Mouse (Mus musculus) embryonic fibroblast, embryonic 13.5 days (primary cell): ENCODE data around the gene Zic1.

Experiments used
- CTCF ChIP-seq: IDR thresholded peaks from 2 replicates; pipeline ENCODE4 v1.5.1; 2011; ENCODE audit warnings: mild to moderate bottlenecking, control low read depth, low read length, moderate library complexity, borderline replicate concordance; ENCODE audit not compliant: insufficient read depth
- POLR2A ChIP-seq: IDR thresholded peaks from 2 replicates; pipeline ENCODE4 v1.6.1; 2011; ENCODE audit warnings: low read depth, mild to moderate bottlenecking, control low read depth, low read length, moderate library complexity

DNA sequence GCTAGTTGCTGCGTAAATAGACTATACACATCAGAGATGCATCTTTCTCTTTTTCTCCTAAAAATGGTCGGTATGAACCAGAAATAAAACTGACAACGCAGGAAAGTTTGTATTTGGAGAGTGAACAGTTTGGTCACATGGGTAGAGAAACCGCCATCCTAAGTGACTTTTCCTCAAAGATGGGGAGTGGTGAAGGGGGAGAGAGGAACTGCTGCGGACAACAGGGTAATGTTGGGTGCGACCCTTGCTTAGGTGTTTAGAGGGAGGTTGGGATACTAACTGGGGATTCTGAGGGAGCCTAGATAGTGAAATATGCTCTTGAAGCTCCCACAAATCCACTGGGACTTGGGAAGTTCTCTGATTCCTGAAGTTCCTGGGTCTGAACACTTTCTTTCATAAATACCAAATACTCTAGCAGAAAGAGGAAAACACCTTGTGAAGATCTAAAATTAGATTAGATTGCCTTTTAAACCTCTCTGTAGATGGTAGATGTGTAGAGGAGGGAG, 40.7 kb upstream of the Zic1 start:
- TF ChIP-seq CTCF = no peak
- no peak for TF ChIP-seq POLR2A
